ENCODE assay signal across 9 mouse cellular contexts in the genomic region with DNA sequence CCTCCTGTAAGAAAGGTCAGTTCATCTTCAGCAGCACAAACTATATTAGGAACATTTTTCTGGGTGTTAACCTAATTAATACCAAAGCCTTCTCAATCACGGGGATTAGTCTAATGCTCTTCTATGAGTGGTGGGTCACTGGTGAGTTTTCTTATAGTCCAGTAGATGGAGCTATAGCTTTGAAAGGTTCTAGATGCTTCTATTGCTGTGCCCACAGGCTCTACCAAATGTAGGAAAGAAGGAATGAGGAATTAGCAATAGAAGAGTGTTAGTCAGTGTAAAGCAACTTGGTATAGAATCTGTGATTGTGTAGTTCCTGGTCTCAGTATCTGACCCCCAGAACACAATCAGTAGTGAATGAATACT.
DNase-seq lines count a peak whose midpoint lies in the region; ATAC-seq and TF ChIP-seq lines count a peak whose summit lies in the region.
"Had no signal": no experiment of that assay in that cellular context is flagged by ENCODE, and none has a peak within 500 bp of the region (broad histone marks: within the 10 kb centered on the region; RNA-seq: fewer than 3 reads in every experiment).

No protein-coding gene starts in this region.

- H3K9ac ChIP-seq in intestine, postnatal 0 days (ENCODE audit: low read depth, low read length), result no peak overlapping the region
- H3K9ac ChIP-seq in intestine, embryonic 16.5 days (ENCODE audit: low read depth, low read length), result no peak overlapping the region
- H3K9ac ChIP-seq in embryonic facial prominence, embryonic 14.5 days (ENCODE audit: low read depth, low read length), result no peak overlapping the region
- H3K9ac ChIP-seq: hindbrain, embryonic 15.5 days had no signal

- H3K4me2 ChIP-seq in intestine, postnatal 0 days (replicated peaks; ENCODE audit: low read depth), result no peak overlapping the region
- H3K4me2 ChIP-seq in intestine, embryonic 16.5 days (ENCODE audit: low read depth, low read length), result no peak overlapping the region
- H3K4me2 ChIP-seq in embryonic facial prominence, embryonic 14.5 days (ENCODE audit: low read depth, low read length), result no peak overlapping the region
- H3K4me2 ChIP-seq: hindbrain, embryonic 15.5 days had no signal

- H3K4me1 ChIP-seq in intestine, postnatal 0 days (replicated peaks; ENCODE audit: control insufficient read depth, insufficient read depth, low read length), result no peaks in the 10 kb centered on the region
- no peaks in the 10 kb centered on the region for H3K4me1 ChIP-seq in intestine, embryonic 16.5 days (ENCODE audit: control insufficient read depth, insufficient read depth, low read length)
- H3K4me1 ChIP-seq in embryonic facial prominence, embryonic 14.5 days (ENCODE audit: control insufficient read depth, insufficient read depth, low read length), result no peaks in the 10 kb centered on the region
- no peaks in the 10 kb centered on the region for H3K4me1 ChIP-seq in cerebellum, adult 2 months (ENCODE audit: control insufficient read depth, insufficient read depth, low read length)
- H3K4me1 ChIP-seq: hindbrain, embryonic 15.5 days had no signal

- no peak overlapping the region for H3K4me3 ChIP-seq in intestine, postnatal 0 days (ENCODE audit: low read depth, low read length)
- H3K4me3 ChIP-seq in intestine, embryonic 16.5 days (ENCODE audit: low read length), result no peak overlapping the region
- no peak overlapping the region for H3K4me3 ChIP-seq in embryonic facial prominence, embryonic 14.5 days (ENCODE audit: low read depth, low read length)
- H3K4me3 ChIP-seq in cerebellum, adult 2 months (replicated peaks; ENCODE audit: insufficient read depth, low read depth, low read length), result no peak overlapping the region
- H3K4me3 ChIP-seq: hindbrain, embryonic 15.5 days had no signal

- no peak overlapping the region for H3K27ac ChIP-seq in intestine, postnatal 0 days (ENCODE audit: low read depth, low read length)
- no peak overlapping the region for H3K27ac ChIP-seq in intestine, embryonic 16.5 days (ENCODE audit: low read length)
- H3K27ac ChIP-seq in embryonic facial prominence, embryonic 14.5 days (replicated peaks; ENCODE audit: low read depth, low read length), result no peak overlapping the region
- H3K27ac ChIP-seq in cerebellum, adult 2 months (ENCODE audit: insufficient read depth, low read length), result no peak overlapping the region
- H3K27ac ChIP-seq: hindbrain, embryonic 15.5 days had no signal

- no peaks in the 10 kb centered on the region for H3K9me3 ChIP-seq in intestine, postnatal 0 days (ENCODE audit: control insufficient read depth)
- H3K9me3 ChIP-seq in intestine, embryonic 16.5 days (ENCODE audit: control insufficient read depth, low read length), result no peaks in the 10 kb centered on the region
- no peaks in the 10 kb centered on the region for H3K9me3 ChIP-seq in embryonic facial prominence, embryonic 14.5 days (ENCODE audit: control insufficient read depth, low read length)
- H3K9me3 ChIP-seq: hindbrain, embryonic 15.5 days had no signal

- WGBS in intestine, postnatal 0 days, result 13% methylated on average over 1 of the region's 1 CpGs
- 12% methylated on average over 1 of the region's 1 CpGs for WGBS in intestine, embryonic 16.5 days
- WGBS in embryonic facial prominence, embryonic 14.5 days, result 3% methylated on average over 1 of the region's 1 CpGs
- WGBS in cerebellum, adult 2 months, result 5% methylated on average over 1 of the region's 1 CpGs

- no peaks in the 10 kb centered on the region for H3K27me3 ChIP-seq in intestine, postnatal 0 days (replicated peaks; ENCODE audit: control insufficient read depth, insufficient read depth, low read length)
- no peaks in the 10 kb centered on the region for H3K27me3 ChIP-seq in intestine, embryonic 16.5 days (replicated peaks; ENCODE audit: control insufficient read depth, insufficient read depth, low read length)
- no peaks in the 10 kb centered on the region for H3K27me3 ChIP-seq in embryonic facial prominence, embryonic 14.5 days (replicated peaks; ENCODE audit: control insufficient read depth, insufficient read depth, low read length)
- H3K27me3 ChIP-seq in cerebellum, adult 2 months (ENCODE audit: control insufficient read depth, insufficient read depth, low read length), result no peaks in the 10 kb centered on the region
- H3K27me3 ChIP-seq: hindbrain, embryonic 15.5 days had no signal

- TF ChIP-seq POLR2A in cerebellum, adult 2 months (IDR thresholded peaks at IDR 0.05; ENCODE audit: borderline replicate concordance, insufficient read depth, low read length), result no peak

- no peak for ATAC-seq in intestine, postnatal 0 days
- no peak for ATAC-seq in intestine, embryonic 16.5 days
- no peak for ATAC-seq in embryonic facial prominence, embryonic 14.5 days (ENCODE audit: low read depth)
- ATAC-seq in monocyte, adult 5-6 weeks (replicated peaks; ENCODE audit: insufficient number of reproducible peaks, low FRiP score, low TSS enrichment, poor library complexity, severe bottlenecking), result no peak

- DNase-seq in 3T3-L1 (ENCODE audit: low read depth, low spot score) (peak; percentile 68), 416B (ENCODE audit: low read depth) (peak; percentile 71)
- peak; percentile 35 for DNase-seq in embryonic facial prominence, embryonic 14.5 days (ENCODE audit: low spot score)
- no peak for DNase-seq in adrenal gland, adult 8-10 months
- DNase-seq in cerebellum, adult 2 months, result no peak

- peak; percentile 77 for TF ChIP-seq CTCF in intestine, postnatal 0 days (IDR thresholded peaks at IDR 0.05; ENCODE audit: low read depth)
- TF ChIP-seq CTCF in cerebellum, adult 2 months (IDR thresholded peaks at IDR 0.05; ENCODE audit: borderline replicate concordance, insufficient read depth, low read depth, low read length), result no peak

- H3K36me3 ChIP-seq in intestine, postnatal 0 days (ENCODE audit: control insufficient read depth, insufficient read depth), result no peaks in the 10 kb centered on the region
- no peaks in the 10 kb centered on the region for H3K36me3 ChIP-seq in intestine, embryonic 16.5 days (ENCODE audit: control insufficient read depth, insufficient read depth, low read length)
- H3K36me3 ChIP-seq in embryonic facial prominence, embryonic 14.5 days (ENCODE audit: control insufficient read depth, insufficient read depth, low read length), result no peaks in the 10 kb centered on the region
- H3K36me3 ChIP-seq: hindbrain, embryonic 15.5 days had no signal

Comparison
In these comparisons a context has a peak if more than half of its experiments do, and no peak if none do; other contexts are left out.
1. DNase-seq: peak in 3T3-L1 (single experiment), 416B (single experiment) and embryonic facial prominence, embryonic 14.5 days (single experiment); none in adrenal gland, adult 8-10 months (single experiment) and cerebellum, adult 2 months (0 of 2).